Mouse (Mus musculus) intestine, embryonic 14.5 days (tissue): Measurements from ENCODE around the gene Kdm5b. TPM values are rescaled to one million over a fixed set of nuclear protein-coding genes. Genes with fewer than 3 reads are reported as not detected.
A peak's percentile ranks its signal among the peaks of the same experiment; 100 is the strongest.
"Not testable (repeated sequence)": the region's sequence is repeated elsewhere in the genome, so short reads cannot be mapped to it uniquely, and the experiment has no call there.

ENCODE experiments used
- ATAC-seq: fragments of 200-750 bp; cut with Nextera tagmentation; replicated peaks from 2 replicates; pipeline ENCODE4 v1.8.0; 2017; ENCODE audit warnings: low read depth, moderate number of reproducible peaks, moderate TSS enrichment, moderate library complexity; ENCODE audit not compliant: low FRiP score, low TSS enrichment
- DNase-seq: peaks from one replicate; pipeline ENCODE4 v3.0.0-alpha.2; 2018; ENCODE audit warnings: low spot score
- H3K27ac ChIP-seq: fragments of 300-500 bp; sonication (generic); 2 replicates; pipeline ENCODE4 v1.5.1; 2014; ENCODE audit warnings: low read depth, mild to moderate bottlenecking, control low read depth
- H3K27me3 ChIP-seq: fragments of 300-500 bp; sonication (generic); replicated peaks from 2 replicates; pipeline ENCODE4 v1.6.1; 2014; ENCODE audit warnings: low read length, control low read depth; ENCODE audit not compliant: control insufficient read depth, insufficient read depth
- H3K36me3 ChIP-seq: fragments of 300-500 bp; sonication (generic); 2 replicates; pipeline ENCODE4 v1.6.1; 2014; ENCODE audit warnings: low read length, control low read depth; ENCODE audit not compliant: control insufficient read depth, insufficient read depth
- H3K4me1 ChIP-seq: fragments of 300-500 bp; sonication (generic); replicated peaks from 2 replicates; pipeline ENCODE4 v1.6.1; 2014; ENCODE audit warnings: low read length, control low read depth, mixed read lengths; ENCODE audit not compliant: control insufficient read depth, insufficient read depth
- H3K4me2 ChIP-seq: fragments of 300-500 bp; sonication (generic); 2 replicates; pipeline ENCODE4 v1.6.1; 2014; ENCODE audit warnings: low read length
- H3K4me3 ChIP-seq: fragments of 300-500 bp; sonication (generic); 2 replicates; pipeline ENCODE4 v1.5.1; 2014; ENCODE audit warnings: low read depth, low read length, control low read depth, mixed read lengths
- H3K9ac ChIP-seq: fragments of 300-500 bp; sonication (generic); 2 replicates; pipeline ENCODE4 v1.6.1; 2014; ENCODE audit warnings: mild to moderate bottlenecking, low read length
- H3K9me3 ChIP-seq: fragments of 300-500 bp; sonication (generic); 2 replicates; pipeline ENCODE4 v1.6.1; 2016; ENCODE audit warnings: low read length, control low read depth; ENCODE audit not compliant: control insufficient read depth
- WGBS: fragments of 180-500 bp; shearing (Covaris S2); extraction: QIAGEN DNeasy Blood & Tissue Kit; methylation state at CpG from one replicate; pipeline ENCODE4 v1.1.7; 2014; 5-methylcytosine and 5-hydroxymethylcytosine counted together
- polyA plus RNA-seq: library from polyadenylated mRNA; unstranded; fragments of >200 nt; fragmentation: Nextera tagmentation; extraction: Ambion mirVana; gene quantifications from 2 replicates; pipeline ENCODE4 v1.2.1, GENCODE M21; 2014

Kdm5b gene
- polyA plus RNA-seq, 1 experiment from 2014 or later = 54.2 TPM

DNA sequence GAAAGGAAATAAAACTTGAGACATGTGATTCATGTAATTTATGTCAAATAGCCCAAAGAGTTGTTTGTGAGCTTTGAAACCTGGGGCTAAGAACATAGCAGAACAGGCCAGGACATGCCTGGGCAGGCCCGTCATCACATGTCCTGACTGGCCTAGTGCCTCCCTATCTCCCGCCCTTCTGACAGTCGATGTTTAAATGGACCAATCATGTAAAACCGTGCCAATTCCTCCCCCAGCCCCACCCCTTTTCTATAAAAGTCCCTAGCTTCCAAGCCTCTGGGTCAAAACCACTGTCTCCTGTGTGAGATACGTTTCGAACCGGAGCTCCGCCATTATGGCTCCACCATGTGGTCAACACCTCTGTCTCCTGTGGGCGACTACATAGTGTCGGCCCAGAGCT, 26.3 kb upstream of the Kdm5b start:
- not testable (repeated sequence) for H3K9me3 ChIP-seq, H3K4me3 ChIP-seq, H3K27ac ChIP-seq, ATAC-seq, H3K36me3 ChIP-seq, H3K4me1 ChIP-seq, H3K9ac ChIP-seq, DNase-seq, H3K4me2 ChIP-seq, H3K27me3 ChIP-seq
- 89% methylated on average over 10 of the region's 10 CpGs for WGBS

GRCm38 (mm10) chr1:134535054-134535453, 24.9 kb upstream of the Kdm5b start:
- no peak for DNase-seq
- Histone ChIP-seq H3K4me1 (no peaks in the 10 kb centered on the region), H3K36me3 (no peaks in the 10 kb centered on the region), H3K4me3 (no peak overlapping the region), H3K27ac (no peak overlapping the region), H3K27me3 (no peaks in the 10 kb centered on the region), H3K9ac (no peak overlapping the region), H3K9me3 (no peaks in the 10 kb centered on the region), H3K4me2 (no peak overlapping the region)
- ATAC-seq = no peak
- WGBS = 100% methylated on average over 1 of the region's 1 CpGs

- ATAC-seq (no peak), DNase-seq (no peak)
- Histone ChIP-seq H3K27ac (no peak overlapping the region), H3K4me3 (no peak overlapping the region), H3K9me3 (no peaks in the 10 kb centered on the region), H3K36me3 (no peaks in the 10 kb centered on the region), H3K4me1 (no peaks in the 10 kb centered on the region), H3K9ac (no peak overlapping the region), H3K4me2 (no peak overlapping the region), H3K27me3 (no peaks in the 10 kb centered on the region)
- 71% methylated on average over 3 of the region's 3 CpGs for WGBS
Measured at GRCm38 (mm10) chr1:134535513-134535912, 24.5 kb upstream of the Kdm5b start.

DNA sequence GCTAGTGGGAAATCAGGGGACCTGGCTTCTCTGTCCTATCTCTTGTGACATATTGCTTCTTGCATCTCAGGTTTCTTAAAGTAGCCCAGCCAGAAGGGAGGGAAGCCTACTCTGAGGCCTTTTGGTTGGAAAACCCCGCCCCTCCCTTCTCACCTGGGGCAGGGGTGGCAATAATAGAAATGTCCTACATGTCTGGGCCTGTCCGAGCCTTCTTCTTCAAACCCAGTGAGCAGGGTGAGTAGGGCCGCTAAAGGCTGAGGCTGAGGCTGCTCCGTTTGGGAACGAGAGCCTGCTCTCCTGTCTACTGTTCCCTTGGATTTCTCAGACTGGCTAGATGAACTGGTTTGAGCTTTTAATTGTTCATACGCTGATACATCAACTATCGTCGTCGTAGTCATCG, 19.4 kb upstream of the Kdm5b start:
- Histone ChIP-seq H3K36me3 (no peaks in the 10 kb centered on the region), H3K27me3 (no peaks in the 10 kb centered on the region), H3K4me2 (no peak overlapping the region), H3K27ac (no peak overlapping the region), H3K4me3 (no peak overlapping the region), H3K4me1 (no peaks in the 10 kb centered on the region), H3K9me3 (peaks cover 7% of the 10 kb centered on the region; the same call in 1 of the 2 replicates), H3K9ac (no peak overlapping the region)
- 87% methylated on average over 10 of the region's 10 CpGs for WGBS
- DNase-seq = no peak
- no peak for ATAC-seq

- Histone ChIP-seq H3K4me1 (no peaks in the 10 kb centered on the region), H3K9me3 (peaks cover 7% of the 10 kb centered on the region; the same call in 1 of the 2 replicates), H3K4me3 (no peak overlapping the region), H3K27ac (no peak overlapping the region), H3K36me3 (no peaks in the 10 kb centered on the region), H3K4me2 (no peak overlapping the region), H3K27me3 (no peaks in the 10 kb centered on the region), H3K9ac (no peak overlapping the region)
- WGBS = 80% methylated on average over 4 of the region's 4 CpGs
- no peak for DNase-seq
- ATAC-seq = no peak
Measured at GRCm38 (mm10) chr1:134548231-134548630, 11.7 kb upstream of the Kdm5b start.

- no peak for DNase-seq
- Histone ChIP-seq H3K27ac (no peak within 1 kb of the TSS), H3K4me2 (no peak within 1 kb of the TSS), H3K9ac (no peak within 1 kb of the TSS), H3K27me3 (no peaks in the 10 kb centered on the region), H3K4me1 (no peaks in the 10 kb centered on the region; the same call in 1 of the 2 replicates), H3K36me3 (no peaks in the 10 kb centered on the region), H3K4me3 (no peak within 1 kb of the TSS), H3K9me3 (peaks cover 7% of the 10 kb centered on the region; the same call in 1 of the 2 replicates)
- WGBS = 43% methylated on average over 7 of the region's 7 CpGs
- no peak for ATAC-seq
Measured at GRCm38 (mm10) chr1:134549632-134550132, 10.3 kb upstream of the Kdm5b start, which contains the start of gene Mgat4e. Mgat4e (minus strand) TSS chr1:134549682.

- no peak overlapping the region for H3K27ac ChIP-seq
- H3K9ac ChIP-seq = no peak overlapping the region
- H3K4me1 ChIP-seq = peaks cover 13% of the 10 kb centered on the region
- H3K4me3 ChIP-seq = no peak overlapping the region
- no peaks in the 10 kb centered on the region for H3K9me3 ChIP-seq
- H3K36me3 ChIP-seq = no peaks in the 10 kb centered on the region
- no peak for ATAC-seq
- 92% methylated on average over 3 of the region's 3 CpGs for WGBS
- H3K4me2 ChIP-seq = no peak overlapping the region
- no peaks in the 10 kb centered on the region for H3K27me3 ChIP-seq
- no peak for DNase-seq
Measured at GRCm38 (mm10) chr1:134551869-134552268, 8.1 kb upstream of the Kdm5b start.

- ATAC-seq (no peak), DNase-seq (no peak)
- Histone ChIP-seq H3K9ac (no peak overlapping the region), H3K4me1 (peaks cover 13% of the 10 kb centered on the region), H3K27ac (no peak overlapping the region), H3K36me3 (no peaks in the 10 kb centered on the region), H3K4me3 (no peak overlapping the region), H3K4me2 (no peak overlapping the region), H3K27me3 (no peaks in the 10 kb centered on the region), H3K9me3 (no peaks in the 10 kb centered on the region)
- 63% methylated on average over 3 of the region's 3 CpGs for WGBS
Measured at GRCm38 (mm10) chr1:134552396-134552795, 7.6 kb upstream of the Kdm5b start.

DNA sequence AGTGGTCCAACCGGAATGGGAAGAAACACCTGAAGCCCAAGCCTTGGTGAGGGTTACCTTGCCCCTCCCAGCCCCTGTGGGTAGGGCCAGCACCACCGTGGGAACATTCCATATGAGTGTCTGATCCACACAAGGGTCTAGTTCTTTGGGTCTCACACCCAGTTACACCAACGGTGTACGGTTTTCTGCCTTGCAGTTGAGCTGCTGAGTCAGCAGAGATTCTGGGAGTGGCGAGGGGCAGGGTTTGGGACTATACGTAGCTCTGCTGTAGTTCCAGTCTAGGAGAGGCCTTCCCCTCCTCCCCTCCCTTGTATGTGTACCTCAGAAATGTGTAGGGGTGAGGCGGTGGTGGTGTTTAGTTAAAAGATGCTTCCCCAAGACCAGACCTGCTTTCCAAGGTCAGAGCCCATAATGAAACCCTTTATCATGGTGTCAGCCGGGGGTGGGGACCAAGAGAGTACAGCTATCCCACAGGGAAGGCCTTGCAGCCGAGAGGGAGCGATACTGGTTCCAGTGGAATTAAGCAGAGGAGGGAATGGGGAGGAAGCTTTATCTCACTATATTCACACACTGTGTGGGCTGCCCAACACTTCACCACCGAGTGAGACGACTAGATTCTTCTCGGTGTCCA, 4.6 kb upstream of the Kdm5b start:
- Histone ChIP-seq H3K27ac (peak overlapping the region; percentile 94), H3K36me3 (no peaks in the 10 kb centered on the region), H3K4me3 (peak overlapping the region; percentile 58; the same call in 1 of the 2 replicates), H3K9ac (peak overlapping the region; percentile 82), H3K9me3 (no peaks in the 10 kb centered on the region), H3K4me1 (peaks cover 16% of the 10 kb centered on the region), H3K4me2 (peak overlapping the region; percentile 71), H3K27me3 (no peaks in the 10 kb centered on the region)
- peak; percentile 28 for ATAC-seq
- DNase-seq = peak; percentile 72
- 10% methylated on average over 13 of the region's 13 CpGs for WGBS
